Mouse (Mus musculus) intestine, postnatal 0 days (tissue): ENCODE data around the gene Ccdc96. TPM values are rescaled to one million over a fixed set of nuclear protein-coding genes. Genes with fewer than 3 reads are reported as not detected.

ENCODE experiments used
- ATAC-seq: fragments of 200-750 bp; cut with Nextera tagmentation; 2 replicates; pipeline ENCODE4 v1.8.0; 2017; ENCODE audit warnings: mild to moderate bottlenecking, moderate TSS enrichment, moderate library complexity
- H3K27ac ChIP-seq: fragments of 300-500 bp; sonication (generic); 2 replicates; pipeline ENCODE4 v1.5.1; 2014; ENCODE audit warnings: mild to moderate bottlenecking, low read depth, low read length, moderate library complexity
- H3K27me3 ChIP-seq: fragments of 300-500 bp; sonication (generic); replicated peaks from 2 replicates; pipeline ENCODE4 v1.6.1; 2014; ENCODE audit warnings: low read length, mixed read lengths; ENCODE audit not compliant: control insufficient read depth, insufficient read depth
- H3K36me3 ChIP-seq: fragments of 300-500 bp; sonication (generic); 2 replicates; pipeline ENCODE4 v1.6.1; 2014; ENCODE audit warnings: mild to moderate bottlenecking, moderate library complexity; ENCODE audit not compliant: control insufficient read depth, insufficient read depth
- H3K4me1 ChIP-seq: fragments of 300-500 bp; sonication (generic); replicated peaks from 2 replicates; pipeline ENCODE4 v1.6.1; 2014; ENCODE audit warnings: antibody characterized with exemption, low read length, mixed read lengths; ENCODE audit not compliant: control insufficient read depth, insufficient read depth
- H3K4me2 ChIP-seq: fragments of 300-500 bp; sonication (generic); replicated peaks from 2 replicates; pipeline ENCODE4 v1.6.1; 2014; ENCODE audit warnings: low read depth, mild to moderate bottlenecking, moderate library complexity
- H3K4me3 ChIP-seq: fragments of 300-500 bp; sonication (generic); 2 replicates; pipeline ENCODE4 v1.5.1; 2014; ENCODE audit warnings: low read depth, low read length
- H3K9ac ChIP-seq: fragments of 300-500 bp; sonication (generic); 2 replicates; pipeline ENCODE4 v1.6.1; 2014; ENCODE audit warnings: mild to moderate bottlenecking, low read depth, low read length
- H3K9me3 ChIP-seq: fragments of 300-500 bp; sonication (generic); 2 replicates; pipeline ENCODE4 v1.6.1; 2016; ENCODE audit warnings: mixed run types; ENCODE audit not compliant: control insufficient read depth
- CTCF ChIP-seq: sonication (generic); IDR thresholded peaks from 2 replicates; pipeline ENCODE4 v1.5.1; 2016; ENCODE audit warnings: low read depth, mild to moderate bottlenecking, control low read depth, antibody characterized with exemption, moderate library complexity
- WGBS: fragments of 180-500 bp; shearing (Covaris S2); extraction: QIAGEN DNeasy Blood & Tissue Kit; methylation state at CpG from one replicate; pipeline ENCODE4 v1.1.7; 2014; 5-methylcytosine and 5-hydroxymethylcytosine counted together
- polyA plus RNA-seq: library from polyadenylated mRNA; unstranded; fragments of >200 nt; fragmentation: Nextera tagmentation; extraction: Ambion mirVana; gene quantifications from 2 replicates; pipeline ENCODE4 v1.2.1, GENCODE M21; 2015

Ccdc96 gene
- polyA plus RNA-seq, 1 experiment from 2014 or later = 0.22 TPM

DNA sequence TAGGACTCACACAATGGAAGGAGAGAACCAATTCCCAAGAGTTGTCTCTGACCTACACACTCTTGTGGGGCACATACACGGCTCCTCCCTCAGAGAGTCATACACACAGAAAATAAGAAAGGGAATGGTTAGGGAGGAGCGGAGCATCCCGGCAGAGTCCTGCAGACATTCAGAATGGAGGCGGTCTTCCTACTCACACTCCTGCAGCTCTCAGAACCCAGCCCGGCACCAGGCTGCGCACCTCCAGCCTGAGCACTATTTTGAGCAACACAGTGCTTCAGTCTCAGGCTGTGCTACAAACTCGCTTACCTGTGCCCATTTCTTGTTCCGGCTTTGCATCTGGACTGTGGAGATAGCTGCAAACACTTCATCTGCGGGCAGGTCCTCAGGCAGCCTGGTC is 10.3 kb downstream of the Ccdc96 start:
- Histone ChIP-seq H3K4me3 (no peak overlapping the region), H3K9ac (no peak overlapping the region), H3K36me3 (peaks cover 64% of the 10 kb centered on the region), H3K9me3 (no peaks in the 10 kb centered on the region), H3K27ac (no peak overlapping the region), H3K4me1 (no peaks in the 10 kb centered on the region), H3K4me2 (no peak overlapping the region), H3K27me3 (no peaks in the 10 kb centered on the region)
- 97% methylated on average over 9 of the region's 9 CpGs for WGBS
- no peak for TF ChIP-seq CTCF
- ATAC-seq = no peak

DNA sequence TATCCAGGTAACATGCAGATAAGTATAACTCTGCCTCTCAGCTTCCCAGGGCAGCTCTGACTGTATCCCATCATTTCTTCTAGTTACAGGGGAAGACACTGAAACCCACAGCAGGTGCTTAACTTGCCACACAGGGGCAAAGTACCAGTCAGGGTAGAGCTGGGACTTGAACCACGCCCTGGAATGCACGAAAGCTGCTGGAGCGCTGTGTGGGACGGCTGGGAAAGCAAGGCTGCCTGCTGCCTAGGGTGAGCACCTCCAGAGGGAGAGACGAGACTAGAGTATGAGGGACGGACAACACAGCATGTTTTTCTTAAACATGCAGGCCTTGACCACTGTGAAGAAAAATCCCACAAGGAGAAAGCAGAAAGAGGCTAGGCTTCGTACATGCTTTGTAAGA is 20.8 kb downstream of the Ccdc96 start:
- no peak overlapping the region for H3K27ac ChIP-seq
- 51% methylated on average over 7 of the region's 7 CpGs for WGBS
- ATAC-seq = peak; percentile 80; the same call in 1 of the 2 replicates
- H3K4me3 ChIP-seq = no peak overlapping the region
- no peaks in the 10 kb centered on the region for H3K27me3 ChIP-seq
- no peaks in the 10 kb centered on the region for H3K9me3 ChIP-seq
- H3K4me2 ChIP-seq = no peak overlapping the region
- no peak for TF ChIP-seq CTCF
- H3K9ac ChIP-seq = no peak overlapping the region
- no peaks in the 10 kb centered on the region for H3K4me1 ChIP-seq
- H3K36me3 ChIP-seq = peaks cover 83% of the 10 kb centered on the region

DNA sequence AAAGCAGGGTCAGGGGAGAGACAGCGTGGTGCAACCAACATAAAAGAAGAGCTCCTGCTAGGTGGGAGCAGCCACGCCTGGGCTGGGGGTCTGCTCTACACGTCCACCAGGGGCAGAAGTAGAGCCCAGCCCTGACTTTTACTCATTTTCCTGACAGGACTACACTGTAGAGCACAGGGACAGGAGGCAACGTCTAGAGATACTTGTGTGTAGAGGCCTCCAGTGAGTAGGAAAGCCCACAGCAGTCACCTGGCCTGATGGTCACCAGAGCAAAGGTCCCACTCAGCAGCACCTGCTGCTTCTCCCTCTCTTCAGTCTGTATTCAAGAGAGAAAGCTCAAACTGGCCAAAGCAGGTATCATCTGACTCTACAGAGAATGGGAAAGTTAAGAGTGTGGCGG is 21.3 kb downstream of the Ccdc96 start:
- no peak overlapping the region for H3K4me3 ChIP-seq
- no peaks in the 10 kb centered on the region for H3K27me3 ChIP-seq
- H3K9ac ChIP-seq = no peak overlapping the region
- H3K4me1 ChIP-seq = no peaks in the 10 kb centered on the region
- 61% methylated on average over 5 of the region's 5 CpGs for WGBS
- peak; percentile 49; the same call in 1 of the 2 replicates for ATAC-seq
- no peaks in the 10 kb centered on the region for H3K9me3 ChIP-seq
- TF ChIP-seq CTCF = no peak
- no peak overlapping the region for H3K27ac ChIP-seq
- H3K36me3 ChIP-seq = peaks cover 85% of the 10 kb centered on the region
- H3K4me2 ChIP-seq = no peak overlapping the region

DNA sequence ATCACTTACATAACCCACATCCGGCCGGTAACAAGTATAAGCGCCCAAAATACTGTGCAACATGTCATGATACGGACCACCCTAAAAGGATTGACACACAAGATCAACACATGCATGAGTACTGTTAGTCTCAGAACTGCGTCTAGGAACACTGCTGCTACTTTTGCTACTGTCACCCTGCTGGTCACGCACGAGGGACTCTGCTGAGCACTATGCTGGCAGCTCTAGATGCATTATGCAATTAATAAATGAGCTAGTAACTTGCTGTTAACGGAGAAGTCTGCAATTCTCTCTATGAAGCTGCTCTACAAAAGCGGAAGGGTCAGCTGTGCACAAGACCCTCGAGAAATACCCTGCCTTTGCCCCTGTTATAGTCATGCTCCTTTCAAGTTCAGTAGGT is 24.0 kb downstream of the Ccdc96 start:
- ATAC-seq = no peak
- H3K36me3 ChIP-seq = peaks cover 78% of the 10 kb centered on the region

DNA sequence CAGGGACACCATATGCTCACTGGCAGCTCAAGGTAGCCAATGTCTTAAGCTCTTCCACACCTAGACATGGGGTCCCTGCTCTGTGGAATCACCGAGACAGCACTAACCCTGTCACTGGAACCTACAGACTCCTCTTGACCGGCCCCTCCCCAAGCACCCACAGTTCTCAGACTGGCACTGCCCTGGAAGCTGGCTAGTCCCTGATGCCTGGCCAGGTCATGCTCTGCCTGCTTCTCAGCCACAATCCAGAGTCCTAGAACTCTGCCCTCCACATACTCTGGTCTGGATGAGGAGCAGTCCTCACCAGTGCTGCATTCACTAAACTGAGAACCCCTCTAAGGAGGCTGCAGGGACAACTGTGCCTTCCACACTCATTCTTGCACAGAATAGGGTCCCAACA is 26.6 kb downstream of the Ccdc96 start:
- 92% methylated on average over 2 of the region's 2 CpGs for WGBS
- no peak overlapping the region for H3K9ac ChIP-seq
- peaks cover 72% of the 10 kb centered on the region for H3K36me3 ChIP-seq
- no peaks in the 10 kb centered on the region for H3K4me1 ChIP-seq
- ATAC-seq = no peak
- H3K27ac ChIP-seq = no peak overlapping the region
- TF ChIP-seq CTCF = no peak
- no peaks in the 10 kb centered on the region for H3K9me3 ChIP-seq
- no peaks in the 10 kb centered on the region for H3K27me3 ChIP-seq
- no peak overlapping the region for H3K4me3 ChIP-seq
- no peak overlapping the region for H3K4me2 ChIP-seq

More for the DNA sequence above, 24.0 kb downstream of the Ccdc96 start:
- H3K4me2 ChIP-seq = no peak overlapping the region
- H3K4me3 ChIP-seq = no peak overlapping the region
- no peak for TF ChIP-seq CTCF
- H3K27me3 ChIP-seq = no peaks in the 10 kb centered on the region
- H3K4me1 ChIP-seq = no peaks in the 10 kb centered on the region
- no peak overlapping the region for H3K27ac ChIP-seq
- H3K9ac ChIP-seq = no peak overlapping the region
- H3K9me3 ChIP-seq = no peaks in the 10 kb centered on the region
- 94% methylated on average over 10 of the region's 10 CpGs for WGBS

DNA sequence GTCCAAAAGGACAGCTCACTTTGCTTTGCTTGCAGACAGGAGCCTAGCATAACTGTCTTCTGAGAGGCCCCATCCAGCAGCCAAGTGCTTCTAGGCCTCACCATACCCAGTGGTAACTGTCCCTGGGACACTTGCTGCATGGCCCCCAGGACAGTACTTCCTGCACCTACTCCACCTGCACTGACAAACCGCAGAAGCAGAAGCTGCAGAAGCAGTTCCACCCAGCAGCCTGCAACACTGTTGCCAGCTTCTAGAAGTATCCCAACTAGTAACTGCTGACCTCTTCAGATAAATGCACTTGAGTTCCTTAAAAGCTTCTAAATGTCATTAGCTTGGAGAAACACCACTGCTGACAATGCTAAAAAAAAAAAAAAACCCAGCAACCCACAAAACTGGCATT is 30.7 kb downstream of the Ccdc96 start:
- Histone ChIP-seq H3K36me3 (peaks cover 86% of the 10 kb centered on the region), H3K4me2 (no peak overlapping the region), H3K27me3 (no peaks in the 10 kb centered on the region), H3K9me3 (no peaks in the 10 kb centered on the region), H3K4me1 (no peaks in the 10 kb centered on the region), H3K4me3 (no peak overlapping the region), H3K9ac (no peak overlapping the region), H3K27ac (no peak overlapping the region)
- 100% methylated on average over 1 of the region's 1 CpGs for WGBS
- TF ChIP-seq CTCF = no peak
- no peak for ATAC-seq

DNA sequence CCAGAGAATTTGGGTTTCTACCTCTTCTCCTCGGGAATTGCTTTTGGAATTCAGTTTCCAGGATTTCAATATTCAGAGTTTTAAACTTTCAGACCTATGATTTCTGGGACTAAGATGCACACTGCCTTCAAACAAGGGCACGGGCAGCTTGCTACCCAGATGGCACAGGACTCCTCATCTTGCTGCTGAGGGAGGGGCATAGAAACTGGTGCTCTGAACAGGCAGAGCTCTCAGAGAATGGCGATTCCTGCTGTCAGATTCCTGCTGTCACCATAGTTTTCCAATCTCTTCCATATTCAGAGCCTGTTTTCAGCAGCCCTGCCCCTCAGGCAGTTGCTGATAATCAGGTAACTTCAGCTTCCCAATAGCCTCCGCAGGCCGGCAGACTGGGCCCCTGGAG is 31.2 kb downstream of the Ccdc96 start:
- ATAC-seq = no peak
- Histone ChIP-seq H3K4me3 (no peak overlapping the region), H3K9me3 (no peaks in the 10 kb centered on the region), H3K36me3 (peaks cover 86% of the 10 kb centered on the region), H3K9ac (no peak overlapping the region), H3K4me1 (no peaks in the 10 kb centered on the region), H3K27ac (no peak overlapping the region), H3K27me3 (no peaks in the 10 kb centered on the region), H3K4me2 (no peak overlapping the region)
- TF ChIP-seq CTCF = no peak
- 86% methylated on average over 5 of the region's 5 CpGs for WGBS
